Mouse (Mus musculus) cerebellum, adult 2 months (tissue): ENCODE results near the gene Maml3.

Experiments used
- CTCF ChIP-seq: fragments of 200-500 bp; IDR thresholded peaks from 2 replicates; pipeline ENCODE4 v1.5.1; 2011; ENCODE audit warnings: low read depth, mild to moderate bottlenecking, control low read depth, low read length, moderate library complexity, borderline replicate concordance; ENCODE audit not compliant: insufficient read depth
- POLR2A ChIP-seq: fragments of 200-500 bp; IDR thresholded peaks from 2 replicates; pipeline ENCODE4 v1.6.1; 2011; ENCODE audit warnings: low read length, control low read depth, borderline replicate concordance; ENCODE audit not compliant: insufficient read depth

DNA sequence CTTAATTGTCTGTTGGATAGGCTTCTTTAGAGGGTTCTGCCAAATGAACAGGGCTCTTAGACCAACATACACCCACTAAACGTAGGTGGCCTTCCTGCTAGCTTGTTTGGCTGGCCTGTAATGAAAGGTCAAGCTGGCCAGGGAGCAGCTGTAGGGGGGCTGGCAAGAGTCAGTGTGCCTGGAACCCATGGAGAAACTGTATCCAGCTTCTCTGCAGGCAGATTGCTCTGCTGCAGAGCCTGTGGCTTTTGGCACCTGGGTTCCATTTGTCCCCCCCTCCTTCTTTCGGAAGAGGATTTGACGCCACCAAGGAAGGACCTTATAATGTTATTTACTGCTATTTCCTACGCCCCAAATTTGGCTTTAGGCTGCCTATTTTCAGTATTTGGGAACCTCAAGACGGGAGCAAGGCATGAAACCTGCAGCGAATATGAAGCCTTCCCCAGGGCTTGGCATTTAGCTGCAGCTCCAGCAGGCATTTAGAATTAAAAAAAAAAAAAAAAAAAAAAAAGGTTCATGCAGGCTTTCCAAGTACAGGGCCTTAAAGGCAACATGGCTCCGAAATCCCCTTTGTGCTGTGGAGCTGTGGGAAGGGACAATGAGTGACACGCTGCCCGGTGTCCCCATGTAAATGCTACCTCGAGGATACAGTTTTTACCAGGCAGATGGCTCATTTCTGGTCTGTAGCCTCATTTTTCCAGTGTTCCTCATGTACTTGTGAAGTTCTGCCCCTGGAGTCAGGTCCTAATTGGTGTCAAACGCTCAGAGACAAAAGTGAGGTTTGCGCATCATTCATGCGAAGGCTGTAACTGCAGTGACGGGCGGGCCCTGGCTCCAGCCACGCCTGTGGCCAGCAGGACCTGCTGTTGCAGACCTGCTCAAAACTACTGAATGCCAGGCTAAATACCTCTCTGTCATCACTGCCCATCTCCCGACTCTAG, 356.2 kb downstream of the Maml3 start:
- TF ChIP-seq POLR2A (no peak), CTCF (no peak)
